Mouse (Mus musculus): ENCODE results near the gene Borcs8. TPM values are rescaled to one million over a fixed set of nuclear protein-coding genes. Genes with fewer than 3 reads are reported as not detected.

Borcs8 gene
- polyA plus RNA-seq, 1 experiment from 2014 or later, result 56.4 TPM

- Histone ChIP-seq H3K9ac (ENCODE audit: low read depth, low read length) (no peak overlapping the region), H3K36me3 (ENCODE audit: control insufficient read depth, insufficient read depth, low read length) (peaks cover 2% of the 10 kb centered on the region; the same call in 1 of the 2 replicates), H3K9me3 (ENCODE audit: control insufficient read depth, low read length) (no peaks in the 10 kb centered on the region), H3K27me3 (replicated peaks; ENCODE audit: control insufficient read depth, insufficient read depth, low read length) (no peaks in the 10 kb centered on the region), H3K4me1 (ENCODE audit: control insufficient read depth, insufficient read depth, low read depth, low read length) (no peaks in the 10 kb centered on the region), H3K4me3 (ENCODE audit: low read length) (no peak overlapping the region), H3K27ac (ENCODE audit: low read depth, low read length) (no peak overlapping the region), H3K4me2 (ENCODE audit: low read length) (no peak overlapping the region)
- ATAC-seq, result no peak
- WGBS, result 88% methylated on average over 4 of the region's 4 CpGs
Measured at GRCm38 (mm10) chr8:70183194-70183593, 43.9 kb downstream of the Borcs8 start.

- Histone ChIP-seq H3K27ac (ENCODE audit: low read depth, low read length) (no peak overlapping the region), H3K9me3 (ENCODE audit: control insufficient read depth, low read length) (no peaks in the 10 kb centered on the region), H3K4me2 (ENCODE audit: low read length) (no peak overlapping the region), H3K27me3 (replicated peaks; ENCODE audit: control insufficient read depth, insufficient read depth, low read length) (no peaks in the 10 kb centered on the region), H3K36me3 (ENCODE audit: control insufficient read depth, insufficient read depth, low read length) (no peaks in the 10 kb centered on the region; the same call in none of the 2 replicates), H3K4me1 (ENCODE audit: control insufficient read depth, insufficient read depth, low read depth, low read length) (no peaks in the 10 kb centered on the region), H3K9ac (ENCODE audit: low read depth, low read length) (no peak overlapping the region), H3K4me3 (ENCODE audit: low read length) (no peak overlapping the region)
- ATAC-seq, result no peak
- WGBS, result 73% methylated on average over 7 of the region's 7 CpGs
Measured at GRCm38 (mm10) chr8:70188707-70189106, 49.4 kb downstream of the Borcs8 start.

- H3K9me3 ChIP-seq (ENCODE audit: control insufficient read depth, low read length), result no peaks in the 10 kb centered on the region
- WGBS, result 64% methylated on average over 5 of the region's 5 CpGs
- ATAC-seq, result no peak
Measured at GRCm38 (mm10) chr8:70193238-70193637, 53.9 kb downstream of the Borcs8 start.

GRCm38 (mm10) chr8:70194191-70194590 lies 54.9 kb downstream of the Borcs8 start:
- Histone ChIP-seq H3K27ac (ENCODE audit: low read depth, low read length) (no peak overlapping the region), H3K27me3 (replicated peaks; ENCODE audit: control insufficient read depth, insufficient read depth, low read length) (no peaks in the 10 kb centered on the region), H3K36me3 (ENCODE audit: control insufficient read depth, insufficient read depth, low read length) (no peaks in the 10 kb centered on the region), H3K4me1 (ENCODE audit: control insufficient read depth, insufficient read depth, low read depth, low read length) (no peaks in the 10 kb centered on the region; the same call in 1 of the 2 replicates), H3K4me2 (ENCODE audit: low read length) (no peak overlapping the region), H3K9me3 (ENCODE audit: control insufficient read depth, low read length) (no peaks in the 10 kb centered on the region), H3K4me3 (ENCODE audit: low read length) (no peak overlapping the region), H3K9ac (ENCODE audit: low read depth, low read length) (no peak overlapping the region)
- WGBS, result 93% methylated on average over 3 of the region's 3 CpGs
- no peak for ATAC-seq

More at GRCm38 (mm10) chr8:70193238-70193637, 53.9 kb downstream of the Borcs8 start:
- no peak overlapping the region for H3K4me2 ChIP-seq (ENCODE audit: low read length)
- H3K4me3 ChIP-seq (ENCODE audit: low read length), result no peak overlapping the region
- no peaks in the 10 kb centered on the region; the same call in 1 of the 2 replicates for H3K4me1 ChIP-seq (ENCODE audit: control insufficient read depth, insufficient read depth, low read depth, low read length)
- no peaks in the 10 kb centered on the region for H3K27me3 ChIP-seq (replicated peaks; ENCODE audit: control insufficient read depth, insufficient read depth, low read length)
- H3K9ac ChIP-seq (ENCODE audit: low read depth, low read length), result no peak overlapping the region
- no peaks in the 10 kb centered on the region; the same call in none of the 2 replicates for H3K36me3 ChIP-seq (ENCODE audit: control insufficient read depth, insufficient read depth, low read length)
- H3K27ac ChIP-seq (ENCODE audit: low read depth, low read length), result no peak overlapping the region

- Histone ChIP-seq H3K4me2 (ENCODE audit: low read length) (no peak overlapping the region), H3K9ac (ENCODE audit: low read depth, low read length) (no peak overlapping the region), H3K36me3 (ENCODE audit: control insufficient read depth, insufficient read depth, low read length) (no peaks in the 10 kb centered on the region), H3K4me3 (ENCODE audit: low read length) (no peak overlapping the region), H3K27me3 (replicated peaks; ENCODE audit: control insufficient read depth, insufficient read depth, low read length) (no peaks in the 10 kb centered on the region), H3K9me3 (ENCODE audit: control insufficient read depth, low read length) (no peaks in the 10 kb centered on the region), H3K27ac (ENCODE audit: low read depth, low read length) (no peak overlapping the region), H3K4me1 (ENCODE audit: control insufficient read depth, insufficient read depth, low read depth, low read length) (peaks cover 2% of the 10 kb centered on the region; the same call in 1 of the 2 replicates)
- WGBS, result 82% methylated on average over 2 of the region's 2 CpGs
- no peak for ATAC-seq
Measured at GRCm38 (mm10) chr8:70195762-70196161, 56.5 kb downstream of the Borcs8 start.

Small RNAs within 50 kb of the gene (microRNA-seq; reads per million reads assigned to microRNA genes)
- 2.7 reads per million, percentile 6 among the genes with 10 or more reads in this experiment for gene Mir7066

Other genes starting within 250 kb of the Borcs8 start
- gene Tssk6, start 237.3 kb upstream of the Borcs8 start, polyA plus RNA-seq (2015; fragmentation: Nextera tagmentation; extraction: Ambion mirVana), result 3.5 and 3.7 TPM in 2 replicates
- 191 and 216 TPM in 2 replicates for gene Ndufa13, start 236.9 kb upstream of the Borcs8 start, polyA plus RNA-seq (2015; fragmentation: Nextera tagmentation; extraction: Ambion mirVana)
- gene Yjefn3, start 236.8 kb upstream of the Borcs8 start, polyA plus RNA-seq (2015; fragmentation: Nextera tagmentation; extraction: Ambion mirVana), result 13.6 and 14.3 TPM in 2 replicates
- 13.9 and 19.7 TPM in 2 replicates for gene Gatad2a, start 143.1 kb upstream of the Borcs8 start, polyA plus RNA-seq (2015; fragmentation: Nextera tagmentation; extraction: Ambion mirVana)
- gene Mau2, start 96.8 kb upstream of the Borcs8 start, polyA plus RNA-seq (2015; fragmentation: Nextera tagmentation; extraction: Ambion mirVana), result 61.5 and 71.2 TPM in 2 replicates
- 54.4 and 55.8 TPM in 2 replicates for gene Sugp1, start 96.7 kb upstream of the Borcs8 start, polyA plus RNA-seq (2015; fragmentation: Nextera tagmentation; extraction: Ambion mirVana)
- 1.2 and 1.4 TPM in 2 replicates for gene Tm6sf2, start 66.6 kb upstream of the Borcs8 start, polyA plus RNA-seq (2015; fragmentation: Nextera tagmentation; extraction: Ambion mirVana)
- 1.2 and 1.3 TPM in 2 replicates for gene Hapln4, start 56.0 kb upstream of the Borcs8 start, polyA plus RNA-seq (2015; fragmentation: Nextera tagmentation; extraction: Ambion mirVana)
- 178 and 200 TPM in 2 replicates for gene Ncan, start 18.6 kb upstream of the Borcs8 start, polyA plus RNA-seq (2015; fragmentation: Nextera tagmentation; extraction: Ambion mirVana)
- 46.7 and 51.6 TPM in 2 replicates for gene Nr2c2ap, start 8.2 kb upstream of the Borcs8 start, polyA plus RNA-seq (2015; fragmentation: Nextera tagmentation; extraction: Ambion mirVana)
- 12.3 and 12.5 TPM in 2 replicates for gene Rfxank, start 345 bp upstream of the Borcs8 start, polyA plus RNA-seq (2015; fragmentation: Nextera tagmentation; extraction: Ambion mirVana)
- 0.85 and 1.2 TPM in 2 replicates for gene Mef2b, start 212 bp downstream of the Borcs8 start, polyA plus RNA-seq (2015; fragmentation: Nextera tagmentation; extraction: Ambion mirVana)
- gene Tmem161a, start 32.9 kb downstream of the Borcs8 start, polyA plus RNA-seq (2015; fragmentation: Nextera tagmentation; extraction: Ambion mirVana), result 54.2 and 57.4 TPM in 2 replicates
- 9.5 and 10.1 TPM in 2 replicates for gene Slc25a42, start 72.8 kb downstream of the Borcs8 start, polyA plus RNA-seq (2015; fragmentation: Nextera tagmentation; extraction: Ambion mirVana)
- gene Sugp2, start 94.7 kb downstream of the Borcs8 start, polyA plus RNA-seq (2015; fragmentation: Nextera tagmentation; extraction: Ambion mirVana), result 85.1 and 92.6 TPM in 2 replicates
- 132 and 134 TPM in 2 replicates for gene Armc6, start 95.0 kb downstream of the Borcs8 start, polyA plus RNA-seq (2015; fragmentation: Nextera tagmentation; extraction: Ambion mirVana)
- 24.4 and 24.7 TPM in 2 replicates for gene Homer3, start 143.3 kb downstream of the Borcs8 start, polyA plus RNA-seq (2015; fragmentation: Nextera tagmentation; extraction: Ambion mirVana)
- 42.0 and 42.8 TPM in 2 replicates for gene Ddx49, start 163.0 kb downstream of the Borcs8 start, polyA plus RNA-seq (2015; fragmentation: Nextera tagmentation; extraction: Ambion mirVana)
- 284 and 297 TPM in 2 replicates for gene Cope, start 163.0 kb downstream of the Borcs8 start, polyA plus RNA-seq (2015; fragmentation: Nextera tagmentation; extraction: Ambion mirVana)
- gene Cers1, start 176.3 kb downstream of the Borcs8 start, polyA plus RNA-seq (2015; fragmentation: Nextera tagmentation; extraction: Ambion mirVana), result 40.0 and 44.3 TPM in 2 replicates
- gene Gdf1, start 190.3 kb downstream of the Borcs8 start, polyA plus RNA-seq (2015; fragmentation: Nextera tagmentation; extraction: Ambion mirVana), result 8.7 and 9.5 TPM in 2 replicates
- 7.4 and 10.1 TPM in 2 replicates for gene Upf1, start 213.8 kb downstream of the Borcs8 start, polyA plus RNA-seq (2015; fragmentation: Nextera tagmentation; extraction: Ambion mirVana)
- gene Comp, start 234.1 kb downstream of the Borcs8 start, polyA plus RNA-seq (2015; fragmentation: Nextera tagmentation; extraction: Ambion mirVana), result 0.58 and 2.8 TPM in 2 replicates